Mouse (Mus musculus) kidney, adult 2 months (tissue): Measurements from ENCODE around the gene Zfp280c.

ENCODE experiments used
- CTCF ChIP-seq: fragments of 200-500 bp; conservative IDR thresholded peaks from 2 replicates; pipeline ENCODE4 v1.5.1; 2011; ENCODE audit warnings: low read depth, mild to moderate bottlenecking, control low read depth, low read length, moderate library complexity, mixed read lengths; ENCODE audit not compliant: insufficient read depth, insufficient read length
- POLR2A ChIP-seq: fragments of 200-500 bp; IDR thresholded peaks from one replicate; pipeline ENCODE4 v1.6.1; 2011; ENCODE audit warnings: low read depth, low read length, control low read depth

DNA sequence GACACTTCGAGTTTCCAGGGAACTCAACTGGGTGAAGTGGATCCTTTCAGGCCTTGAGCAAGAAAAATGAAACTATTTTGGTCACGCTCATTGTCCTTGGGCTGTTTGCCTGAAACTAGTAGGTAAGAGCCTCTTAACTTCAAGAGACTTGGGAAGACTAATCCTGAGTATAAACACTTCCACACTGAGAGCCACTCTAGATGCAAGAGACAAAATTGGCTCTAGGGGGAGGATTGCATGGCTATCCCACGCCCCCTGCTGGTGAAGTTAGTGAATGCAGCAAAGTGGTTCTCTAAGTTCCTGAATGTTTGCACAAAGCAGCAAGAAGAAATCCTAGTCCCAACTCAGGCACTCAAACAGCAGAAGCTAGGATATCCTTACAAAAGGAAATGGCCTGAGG, 62.1 kb downstream of the Zfp280c start:
- TF ChIP-seq CTCF (peak; percentile 79), POLR2A (no peak)
